Comparison of ENCODE assay signal across 21 mouse cellular contexts in the genomic region with DNA sequence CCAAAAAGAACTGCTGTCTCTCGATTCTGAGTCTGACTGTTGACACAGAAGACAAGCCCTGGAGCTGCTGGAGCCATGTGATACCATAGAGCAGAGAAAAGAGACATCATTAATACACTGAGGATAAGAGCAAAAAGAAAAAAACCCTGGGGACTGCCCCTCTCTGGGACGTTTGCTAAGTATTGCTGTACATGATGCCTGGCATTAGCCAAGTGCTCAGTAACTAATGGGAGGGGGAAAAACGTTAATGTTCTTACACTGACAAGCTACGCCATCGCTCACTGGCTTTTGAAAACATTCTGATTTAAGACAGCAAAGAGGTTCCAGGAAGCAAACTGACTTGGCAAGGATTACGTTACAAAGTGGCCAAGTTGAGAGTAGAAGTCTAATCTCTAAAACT.
"Had no signal": no experiment of that assay in that cellular context is flagged by ENCODE, and none has a peak within 500 bp of the region (broad histone marks: within the 10 kb centered on the region; RNA-seq: fewer than 3 reads in every experiment).

No protein-coding gene starts in this region.

- H3K36me3 ChIP-seq: limb, embryonic 15.5 days; midbrain, embryonic 15.5 days; neural tube, embryonic 12.5 days; neural tube, embryonic 15.5 days had no signal

- H3K9ac ChIP-seq: kidney, embryonic 15.5 days; limb, embryonic 12.5 days; limb, embryonic 15.5 days; liver, embryonic 14.5 days; liver, postnatal 0 days; lung, embryonic 14.5 days; midbrain, embryonic 15.5 days; neural tube, embryonic 12.5 days; neural tube, embryonic 15.5 days had no signal

- DNase-seq: kidney, adult 8-10 months; kidney, postnatal 10 days; kidney, postnatal 36 days; left cerebral cortex, postnatal 4 days; liver, postnatal 0 days; lung, embryonic 14.5 days; right cerebral cortex, adult 18-20 months; right cerebral cortex, postnatal 14 days; right cerebral cortex, postnatal 4 days; thymus, postnatal 25 days had no signal

- ATAC-seq: liver, postnatal 0 days; lung, postnatal 0 days; midbrain, embryonic 15.5 days had no signal

- H3K27ac ChIP-seq: kidney, embryonic 15.5 days; limb, embryonic 12.5 days; limb, embryonic 15.5 days; liver, embryonic 14.5 days; midbrain, embryonic 15.5 days; neural tube, embryonic 12.5 days; neural tube, embryonic 15.5 days had no signal

- H3K9me3 ChIP-seq: kidney, embryonic 15.5 days; limb, embryonic 12.5 days; limb, embryonic 15.5 days; megakaryocyte, embryonic 14.5 days; neural tube, embryonic 12.5 days; neural tube, embryonic 15.5 days had no signal

- H3K27me3 ChIP-seq: kidney, embryonic 15.5 days; limb, embryonic 12.5 days; limb, embryonic 15.5 days; megakaryocyte, embryonic 14.5 days; midbrain, embryonic 15.5 days; neural tube, embryonic 12.5 days; neural tube, embryonic 15.5 days had no signal

- H3K4me2 ChIP-seq: kidney, embryonic 15.5 days; limb, embryonic 12.5 days; limb, embryonic 15.5 days; liver, embryonic 11.5 days; lung, embryonic 14.5 days; midbrain, embryonic 11.5 days; midbrain, embryonic 15.5 days; neural tube, embryonic 12.5 days; neural tube, embryonic 15.5 days had no signal

- H3K4me3 ChIP-seq: kidney, embryonic 15.5 days; limb, embryonic 12.5 days; limb, embryonic 15.5 days; megakaryocyte, embryonic 14.5 days; midbrain, embryonic 15.5 days; neural tube, embryonic 12.5 days; neural tube, embryonic 15.5 days had no signal

- H3K4me1 ChIP-seq: kidney, embryonic 15.5 days; limb, embryonic 12.5 days; limb, embryonic 15.5 days; midbrain, embryonic 15.5 days; neural tube, embryonic 12.5 days; neural tube, embryonic 15.5 days had no signal
